Mouse (Mus musculus) ES-CJ7 (cell line): ENCODE results near the gene Scap.

Source experiments
- DNase-seq: peaks from one replicate; pipeline ENCODE4 v3.0.0; 2011; ENCODE audit warnings: low read depth, low spot score

Scap gene

GRCm38 (mm10) chr9:110333135-110333895 lies at the start of gene Scap:
Gene Scap, plus strand, starts transcription at chr9:110333288.
- peak; percentile 96 for DNase-seq

GRCm38 (mm10) chr9:110284075-110284697 lies 48.9 kb upstream of the Scap start:
- no peak for DNase-seq

- no peak for DNase-seq
Measured at GRCm38 (mm10) chr9:110287321-110287924, 45.7 kb upstream of the Scap start.

GRCm38 (mm10) chr9:110293254-110293718 lies 39.8 kb upstream of the Scap start:
- no peak for DNase-seq

- DNase-seq = no peak
Measured at GRCm38 (mm10) chr9:110293873-110294415, 39.1 kb upstream of the Scap start.

GRCm38 (mm10) chr9:110294786-110295185 lies 38.3 kb upstream of the Scap start:
- peak; percentile 61 for DNase-seq

- peak; percentile 90 for DNase-seq
Measured at GRCm38 (mm10) chr9:110296867-110297627, 36.0 kb upstream of the Scap start.

GRCm38 (mm10) chr9:110304516-110304915 lies 28.6 kb upstream of the Scap start:
- peak; percentile 86 for DNase-seq

- DNase-seq = peak; percentile 97
Measured at GRCm38 (mm10) chr9:110304969-110305651, 28.0 kb upstream of the Scap start, which contains the start of gene Elp6. Gene Elp6, plus strand, starts transcription at chr9:110305173.

- DNase-seq = no peak
Measured at GRCm38 (mm10) chr9:110306371-110306770, 26.7 kb upstream of the Scap start.

GRCm38 (mm10) chr9:110314706-110315105 lies 18.4 kb upstream of the Scap start:
- no peak for DNase-seq

GRCm38 (mm10) chr9:110315410-110315809 lies 17.7 kb upstream of the Scap start:
- no peak for DNase-seq

GRCm38 (mm10) chr9:110315904-110316303 lies 17.2 kb upstream of the Scap start:
- DNase-seq = no peak

- DNase-seq = no peak
Measured at GRCm38 (mm10) chr9:110316503-110316902, 16.6 kb upstream of the Scap start.

- no peak for DNase-seq
Measured at GRCm38 (mm10) chr9:110320769-110321168, 12.3 kb upstream of the Scap start.

GRCm38 (mm10) chr9:110322972-110323371 lies 10.1 kb upstream of the Scap start:
- DNase-seq = peak; percentile 87

GRCm38 (mm10) chr9:110324181-110324580 lies 8.9 kb upstream of the Scap start:
- DNase-seq = no peak

- no peak for DNase-seq
Measured at GRCm38 (mm10) chr9:110328178-110328577, 4.9 kb upstream of the Scap start.

- no peak for DNase-seq
Measured at GRCm38 (mm10) chr9:110328946-110329630, 4.0 kb upstream of the Scap start.

- no peak for DNase-seq
Measured at GRCm38 (mm10) chr9:110329655-110330054, 3.4 kb upstream of the Scap start.
